Mouse (Mus musculus): ENCODE results near the gene Kazald1. TPM values are rescaled to one million over a fixed set of nuclear protein-coding genes. Genes with fewer than 3 reads are reported as not detected.
A peak's percentile ranks its signal among the peaks of the same experiment; 100 is the strongest.

Kazald1 gene
- polyA plus RNA-seq, 1 experiment: 9.1 TPM

- Histone ChIP-seq H3K4me1 (ENCODE audit: control insufficient read depth, insufficient read depth, low read length) (peaks cover 2% of the 10 kb centered on the region), H3K4me3 (ENCODE audit: insufficient read depth, low read length) (peak within 1 kb of the TSS; percentile 59), H3K27ac (ENCODE audit: insufficient read depth, low read length) (peak within 1 kb of the TSS; percentile 93)
- TF ChIP-seq POLR2A (IDR thresholded peaks at IDR 0.05; ENCODE audit: extremely low read depth, insufficient read depth, low read length) (peak; percentile 86), CTCF (IDR thresholded peaks at IDR 0.05; ENCODE audit: extremely low read depth, insufficient read depth, low read length) (peak; percentile 47; the same call in 1 of the 2 replicates)
Observed at GRCm38 (mm10) chr19:45047417-45047934, 27.6 kb upstream of the Kazald1 start, which contains the start of gene Sfxn3. Gene Sfxn3 (plus strand): TSS chr19:45047503.

GRCm38 (mm10) chr19:45047935-45048643 lies 27.0 kb upstream of the Kazald1 start:
- Histone ChIP-seq H3K4me1 (ENCODE audit: control insufficient read depth, insufficient read depth, low read length) (peaks cover 2% of the 10 kb centered on the region), H3K4me3 (ENCODE audit: insufficient read depth, low read length) (peak overlapping the region; percentile 59), H3K27ac (ENCODE audit: insufficient read depth, low read length) (peak overlapping the region; percentile 93)
- TF ChIP-seq CTCF (IDR thresholded peaks at IDR 0.05; ENCODE audit: extremely low read depth, insufficient read depth, low read length) (no peak), POLR2A (IDR thresholded peaks at IDR 0.05; ENCODE audit: extremely low read depth, insufficient read depth, low read length) (peak; percentile 64)

- H3K4me1 ChIP-seq (ENCODE audit: control insufficient read depth, insufficient read depth, low read length): peaks cover 2% of the 10 kb centered on the region
- H3K4me3 ChIP-seq (ENCODE audit: insufficient read depth, low read length): peak overlapping the region; percentile 59
- H3K27ac ChIP-seq (ENCODE audit: insufficient read depth, low read length): peak overlapping the region; percentile 93
- no peak for TF ChIP-seq POLR2A (IDR thresholded peaks at IDR 0.05; ENCODE audit: extremely low read depth, insufficient read depth, low read length)
Observed at GRCm38 (mm10) chr19:45048644-45049365, 26.2 kb upstream of the Kazald1 start.

GRCm38 (mm10) chr19:45049523-45049922 lies 25.5 kb upstream of the Kazald1 start:
- TF ChIP-seq POLR2A (IDR thresholded peaks at IDR 0.05; ENCODE audit: extremely low read depth, insufficient read depth, low read length): no peak
- no peak for TF ChIP-seq CTCF (IDR thresholded peaks at IDR 0.05; ENCODE audit: extremely low read depth, insufficient read depth, low read length)
- Histone ChIP-seq H3K4me3 (ENCODE audit: insufficient read depth, low read length) (peak overlapping the region; percentile 59), H3K27ac (ENCODE audit: insufficient read depth, low read length) (peak overlapping the region; percentile 93), H3K4me1 (ENCODE audit: control insufficient read depth, insufficient read depth, low read length) (peaks cover 2% of the 10 kb centered on the region)

GRCm38 (mm10) chr19:45053451-45053850 lies 21.6 kb upstream of the Kazald1 start:
- Histone ChIP-seq H3K4me3 (ENCODE audit: insufficient read depth, low read length) (no peak overlapping the region), H3K4me1 (ENCODE audit: control insufficient read depth, insufficient read depth, low read length) (peaks cover 9% of the 10 kb centered on the region), H3K27ac (ENCODE audit: insufficient read depth, low read length) (0 out of 2 replicates have a peak overlapping the region, but pooled peaks have one; percentile 18)
- TF ChIP-seq CTCF (IDR thresholded peaks at IDR 0.05; ENCODE audit: extremely low read depth, insufficient read depth, low read length) (no peak), POLR2A (IDR thresholded peaks at IDR 0.05; ENCODE audit: extremely low read depth, insufficient read depth, low read length) (no peak)

GRCm38 (mm10) chr19:45054892-45055690 lies 19.9 kb upstream of the Kazald1 start:
- TF ChIP-seq CTCF (IDR thresholded peaks at IDR 0.05; ENCODE audit: extremely low read depth, insufficient read depth, low read length) (no peak), POLR2A (IDR thresholded peaks at IDR 0.05; ENCODE audit: extremely low read depth, insufficient read depth, low read length) (no peak)
- H3K4me3 ChIP-seq (ENCODE audit: insufficient read depth, low read length): no peak overlapping the region
- peak overlapping the region; percentile 89 for H3K27ac ChIP-seq (ENCODE audit: insufficient read depth, low read length)
- H3K4me1 ChIP-seq (ENCODE audit: control insufficient read depth, insufficient read depth, low read length): peaks cover 7% of the 10 kb centered on the region

- H3K4me1 ChIP-seq (ENCODE audit: control insufficient read depth, insufficient read depth, low read length): peaks cover 7% of the 10 kb centered on the region
- peak; percentile 62 for TF ChIP-seq CTCF (IDR thresholded peaks at IDR 0.05; ENCODE audit: extremely low read depth, insufficient read depth, low read length)
- TF ChIP-seq POLR2A (IDR thresholded peaks at IDR 0.05; ENCODE audit: extremely low read depth, insufficient read depth, low read length): no peak
- H3K4me3 ChIP-seq (ENCODE audit: insufficient read depth, low read length): no peak overlapping the region
- no peak overlapping the region for H3K27ac ChIP-seq (ENCODE audit: insufficient read depth, low read length)
Observed at GRCm38 (mm10) chr19:45056364-45056763, 18.7 kb upstream of the Kazald1 start.

- TF ChIP-seq CTCF (IDR thresholded peaks at IDR 0.05; ENCODE audit: extremely low read depth, insufficient read depth, low read length): no peak
- TF ChIP-seq POLR2A (IDR thresholded peaks at IDR 0.05; ENCODE audit: extremely low read depth, insufficient read depth, low read length): 0 out of 2 replicates have a peak, but pooled peaks have one; percentile 15
Observed at GRCm38 (mm10) chr19:45056908-45057698, 17.9 kb upstream of the Kazald1 start.

More at GRCm38 (mm10) chr19:45056908-45057698, 17.9 kb upstream of the Kazald1 start:
- peaks cover 7% of the 10 kb centered on the region for H3K4me1 ChIP-seq (ENCODE audit: control insufficient read depth, insufficient read depth, low read length)
- no peak overlapping the region for H3K27ac ChIP-seq (ENCODE audit: insufficient read depth, low read length)
- no peak overlapping the region; the same call in 1 of the 2 replicates for H3K4me3 ChIP-seq (ENCODE audit: insufficient read depth, low read length)

Measured in cortical plate, adult 2 months (tissue).